Mouse (Mus musculus) spleen, postnatal 36 days (tissue): ENCODE measurements at regions not wholly inside any gene's neighbourhood (a gene's known extent, or its start where the extent isn't known, plus 50 kb on each side); places are given as distances from the start of the nearest gene placed in this dataset.

ENCODE experiments used
- DNase-seq, 2 experiments: peaks; one replicate each; pipeline ENCODE4 v3.0.0; 2022; ENCODE audit warnings: low spot score in 2 of 2, mixed read lengths in 1 of 2

GRCm38 (mm10) chr1:89207306-89207705, 137.1 kb downstream of the Sh3bp4 start:
- no peak for DNase-seq

DNA sequence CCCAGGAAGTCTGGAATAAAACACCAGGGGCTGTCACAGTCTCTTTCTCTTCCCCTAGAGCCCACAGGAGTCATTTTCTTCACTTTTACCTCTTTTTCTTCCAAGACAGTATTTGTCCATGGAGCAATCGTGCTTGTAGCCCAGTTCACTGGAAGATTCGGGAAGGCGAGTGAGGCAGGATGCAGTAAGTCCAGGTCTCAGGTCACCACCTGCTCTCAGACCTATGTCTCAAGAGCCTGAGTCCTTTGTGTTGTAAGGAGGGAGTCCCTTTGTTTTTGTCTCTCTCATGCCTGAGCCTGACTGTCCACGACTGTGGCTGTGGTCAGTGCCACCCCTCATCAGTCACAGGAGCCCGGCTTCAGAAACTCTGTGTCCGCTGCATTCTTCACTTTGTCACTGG, 140.9 kb downstream of the Sh3bp4 start:
- DNase-seq, result no peak

- DNase-seq, result no peak
These were observed 158.2 kb downstream of the Sh3bp4 start for GRCm38 (mm10) chr1:89228426-89228825.

DNA sequence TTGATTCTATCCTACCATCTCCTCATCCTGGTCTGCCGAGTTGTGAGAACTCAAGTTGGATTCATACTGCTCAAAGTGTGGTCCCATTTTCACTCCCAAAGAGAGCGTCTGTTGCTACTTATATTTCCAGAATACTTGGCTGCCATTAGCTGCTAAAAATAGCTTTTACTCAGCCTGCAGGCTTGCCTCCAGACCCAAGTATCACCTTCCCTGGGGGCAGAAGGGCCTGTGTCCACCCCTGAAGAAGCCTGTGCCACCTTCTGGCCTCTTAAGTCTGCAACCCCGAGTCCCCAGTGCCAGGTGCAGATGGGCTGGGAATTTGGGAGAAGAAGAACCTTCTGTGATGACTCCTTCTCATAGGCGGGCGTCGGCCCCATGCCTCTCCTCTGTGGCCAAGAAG, 161.5 kb downstream of the Sh3bp4 start:
- DNase-seq, result no peak

- DNase-seq, result no peak
These were observed 162.2 kb downstream of the Sh3bp4 start for GRCm38 (mm10) chr1:89232391-89232790.

- DNase-seq, result no peak
These were observed 164.7 kb downstream of the Sh3bp4 start for GRCm38 (mm10) chr1:89234895-89235294.

DNA sequence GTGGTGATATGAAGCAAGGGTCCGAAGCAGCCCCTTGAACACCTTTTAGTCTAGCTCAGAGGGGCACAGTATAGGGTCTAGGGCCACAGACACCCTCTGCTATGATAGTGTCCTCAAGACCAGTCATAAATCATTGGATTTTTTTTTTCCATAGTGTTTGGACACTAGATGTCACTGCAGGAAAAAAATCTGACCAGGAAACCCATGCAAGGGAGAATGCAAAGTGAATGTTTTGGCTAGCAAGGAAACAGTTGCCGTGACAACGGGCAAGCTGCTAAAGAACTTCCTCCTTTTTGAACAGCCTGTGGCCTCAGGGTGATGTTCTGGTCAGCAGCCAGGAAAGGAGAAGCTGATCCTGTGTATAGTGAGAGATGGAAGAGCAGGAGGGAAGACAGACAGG, 165.1 kb downstream of the Sh3bp4 start:
- DNase-seq, result peak; percentile 19 to 27

- DNase-seq, result no peak
These were observed 167.5 kb downstream of the Sh3bp4 start for GRCm38 (mm10) chr1:89237696-89238095.

GRCm38 (mm10) chr1:89244598-89244997, 174.4 kb downstream of the Sh3bp4 start:
- DNase-seq, result no peak

DNA sequence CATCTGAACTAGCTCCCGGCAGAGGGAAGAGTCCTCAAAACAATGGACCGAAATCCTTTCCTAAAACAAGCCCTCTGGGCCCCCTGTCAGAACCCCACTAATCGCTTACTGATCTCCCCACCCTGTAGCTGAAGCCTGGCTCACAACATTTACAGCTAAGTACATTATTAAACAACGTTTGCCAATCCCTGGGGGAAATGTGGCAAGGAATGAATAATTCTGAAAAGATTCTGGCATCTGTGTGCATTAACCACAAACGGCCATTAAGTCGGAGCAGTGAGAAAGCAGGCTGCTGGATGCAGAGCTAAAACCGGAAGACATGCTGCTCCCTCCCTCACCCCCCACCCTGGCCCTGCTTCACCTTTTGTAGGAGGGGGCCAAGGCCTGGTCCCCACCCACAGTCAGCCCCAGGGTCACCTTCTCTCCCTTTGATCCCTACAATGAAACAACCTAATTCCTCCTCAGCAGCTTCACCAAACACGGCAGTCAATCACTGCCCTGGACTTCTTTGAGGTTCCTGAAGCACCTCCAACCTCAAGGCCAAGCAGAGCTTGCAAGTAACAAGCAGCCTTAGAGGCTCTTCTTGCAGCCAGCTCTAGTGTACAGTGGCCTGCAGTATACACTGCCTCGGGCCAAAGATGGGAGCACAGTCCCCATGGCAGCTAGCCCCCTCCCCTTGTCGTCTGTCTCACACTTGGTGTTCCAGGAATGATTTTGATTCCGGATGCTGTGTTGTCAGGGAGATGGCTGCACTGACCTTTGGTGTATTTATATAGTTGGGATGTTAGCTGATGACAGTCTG, 175.2 kb downstream of the Sh3bp4 start:
- no peak for DNase-seq

DNA sequence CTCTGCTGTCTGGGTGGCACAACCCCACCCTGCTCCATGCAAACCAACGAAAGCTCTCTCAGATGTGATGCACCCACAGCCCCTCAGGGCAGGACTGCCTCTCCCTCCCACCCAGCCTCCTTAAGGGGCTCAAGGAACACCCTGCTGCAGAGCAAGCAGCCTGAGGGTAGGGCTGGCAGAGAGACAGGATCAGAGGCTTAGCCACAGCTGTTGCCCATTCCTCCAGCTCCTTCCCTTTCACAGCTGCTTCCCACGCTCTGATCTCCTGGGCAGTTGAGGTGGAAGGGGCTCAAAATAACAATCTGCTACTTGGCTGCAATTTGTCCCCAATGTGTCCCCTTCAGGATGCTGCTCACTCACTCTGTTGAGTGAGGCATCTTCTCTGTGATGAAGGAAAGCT, 181.5 kb downstream of the Sh3bp4 start:
- no peak for DNase-seq

GRCm38 (mm10) chr1:89252528-89252927, 182.3 kb downstream of the Sh3bp4 start:
- peak in 1 of 2 experiments; percentile 2 for DNase-seq

- no peak for DNase-seq
These were observed 187.7 kb downstream of the Sh3bp4 start for GRCm38 (mm10) chr1:89257945-89258344.

- DNase-seq, result no peak
These were observed 188.8 kb upstream of the Agap1 start for GRCm38 (mm10) chr1:89265771-89266170.

DNA sequence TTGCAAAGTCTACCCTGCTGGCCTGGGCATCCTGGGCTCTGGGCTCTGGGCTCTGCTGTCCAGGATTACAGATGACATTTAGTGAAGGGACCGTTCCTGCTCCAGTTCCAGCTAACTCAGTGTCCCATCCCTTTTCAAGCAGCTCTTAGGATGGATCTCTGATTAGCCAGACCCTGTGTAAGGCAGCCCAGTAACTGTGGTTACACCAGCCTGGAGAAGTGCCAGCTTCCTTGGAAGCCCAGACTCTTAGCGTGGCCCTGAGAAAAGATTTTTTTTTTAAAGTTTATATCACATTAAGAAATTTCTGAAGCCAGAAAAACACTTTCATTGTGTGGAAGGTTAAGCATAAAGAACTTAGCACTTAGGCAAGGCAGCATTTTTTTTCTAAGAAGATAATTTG, 185.8 kb upstream of the Agap1 start:
- no peak for DNase-seq

DNA sequence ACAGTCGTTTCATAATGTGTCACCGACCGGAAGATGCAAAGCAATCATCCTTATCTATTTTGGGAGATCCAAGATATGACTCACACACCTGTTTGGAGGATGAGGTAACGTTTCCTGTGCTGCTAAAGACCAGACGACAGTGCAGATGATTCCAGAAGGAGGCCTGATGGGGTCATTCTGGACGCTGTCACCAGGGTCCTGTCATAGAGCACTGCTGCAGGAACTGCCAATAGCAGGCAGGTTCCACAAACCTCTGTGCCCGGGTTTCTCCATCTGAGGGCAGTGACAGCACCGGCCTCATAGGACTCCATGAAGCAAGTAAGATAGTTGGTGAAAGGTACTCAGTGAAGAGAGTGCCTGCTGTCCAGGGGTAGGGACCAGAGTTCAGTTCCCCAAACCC, 182.9 kb upstream of the Agap1 start:
- no peak for DNase-seq

DNA sequence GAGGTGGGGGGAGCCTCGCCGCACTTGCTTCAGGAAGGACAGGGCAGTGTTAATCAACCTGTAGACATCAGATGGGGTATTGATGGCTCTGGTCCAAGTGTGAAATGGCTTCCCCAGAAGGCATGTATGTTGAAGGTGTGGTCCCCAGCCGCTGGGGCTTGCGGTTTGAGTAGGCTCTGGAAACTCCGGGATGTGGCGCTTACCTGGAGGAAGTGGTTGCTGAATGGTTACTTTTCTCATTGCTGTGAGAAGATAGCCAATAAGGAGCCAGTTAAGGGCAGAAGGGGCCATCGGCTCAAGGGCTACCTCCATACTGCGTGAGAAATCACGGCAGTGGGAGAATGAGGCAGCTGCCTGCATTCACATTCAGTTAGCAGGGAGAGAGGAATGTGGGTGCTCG, 181.6 kb upstream of the Agap1 start:
- no peak for DNase-seq

- no peak for DNase-seq
These were observed 180.7 kb upstream of the Agap1 start for GRCm38 (mm10) chr1:89273786-89274362.

DNA sequence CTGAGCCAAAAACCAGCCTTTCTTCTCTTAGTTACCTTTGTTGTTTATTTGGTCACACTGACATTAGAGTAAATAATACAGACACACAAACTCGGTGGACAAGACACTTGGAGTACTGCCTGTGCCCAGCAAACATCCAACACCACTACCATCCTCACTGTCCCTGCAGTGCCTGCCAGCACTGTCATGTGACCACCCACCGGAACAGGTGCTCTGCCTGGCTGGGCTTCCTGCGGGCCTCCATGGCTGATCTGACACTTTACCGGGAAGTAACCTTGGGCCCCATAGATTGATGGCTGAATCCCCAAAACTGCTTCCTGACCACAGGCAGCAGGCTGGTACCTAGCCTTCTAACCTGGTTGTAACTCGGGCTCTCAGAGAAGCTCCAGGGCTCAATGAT, 175.2 kb upstream of the Agap1 start:
- DNase-seq, result no peak

GRCm38 (mm10) chr1:89281107-89281655, 173.4 kb upstream of the Agap1 start:
- no peak for DNase-seq

DNA sequence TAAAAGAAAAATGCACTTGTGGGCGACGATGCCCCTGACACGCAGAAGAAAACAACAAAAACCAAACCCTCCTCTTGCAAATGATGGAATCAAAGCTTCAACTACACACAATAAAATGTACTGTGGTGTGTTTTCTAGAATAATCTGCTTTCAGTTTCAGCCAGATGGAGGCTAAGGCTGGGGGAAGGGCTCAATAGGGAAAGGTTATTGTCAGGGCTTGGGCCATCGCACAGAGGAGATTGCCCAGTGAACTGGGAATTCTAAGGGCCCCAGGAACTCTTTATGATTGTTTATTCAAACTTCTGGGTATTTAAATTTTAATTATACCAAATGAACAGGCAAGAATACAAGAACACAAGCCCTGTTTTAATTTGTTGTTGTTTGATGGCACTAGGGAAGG, 169.6 kb upstream of the Agap1 start:
- no peak for DNase-seq

DNA sequence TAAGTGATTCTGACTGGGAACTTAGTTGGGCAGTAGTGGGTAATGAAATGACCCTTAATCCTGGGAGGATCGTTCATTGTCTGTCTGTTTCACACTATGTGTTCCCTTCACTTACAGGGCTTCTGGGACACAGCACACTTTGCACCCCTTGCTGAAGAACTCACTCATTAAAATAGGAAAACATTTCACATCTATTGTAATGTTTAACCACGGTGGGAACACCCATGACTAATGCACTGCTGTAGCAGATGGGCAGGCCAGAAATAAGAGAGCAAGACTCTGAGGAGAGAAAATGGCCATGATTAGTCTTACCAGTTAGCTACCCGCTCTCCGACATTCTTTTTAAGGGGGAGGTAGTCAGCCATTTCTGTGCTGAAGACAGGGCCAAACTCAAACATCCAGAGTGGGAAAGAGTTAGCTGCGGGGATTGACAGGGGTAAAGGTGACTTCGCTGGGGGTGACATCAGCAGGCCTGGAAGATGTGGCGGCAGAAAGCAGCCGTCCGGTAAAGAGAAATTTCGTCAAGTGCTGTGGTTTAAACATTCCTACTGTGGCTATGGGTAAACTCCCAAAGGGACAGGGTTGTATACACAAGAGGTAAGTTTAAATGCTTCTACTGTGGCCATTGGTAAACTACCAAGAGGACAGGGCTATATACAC, 167.3 kb upstream of the Agap1 start:
- no peak for DNase-seq

GRCm38 (mm10) chr1:89288001-89288400, 166.6 kb upstream of the Agap1 start:
- no peak for DNase-seq
